Mouse (Mus musculus): ENCODE results near the gene Wdr31. TPM values are rescaled to one million over a fixed set of nuclear protein-coding genes. Genes with fewer than 3 reads are reported as not detected.

Gene Wdr31
- total and polyA plus RNA-seq, 3 experiments = 3.0 to 5.0 (median 3.8) TPM

- Histone ChIP-seq H3K27me3 (replicated peaks) (no peaks in the 10 kb centered on the region), H3K4me2 (ENCODE audit: insufficient read depth, low read depth, poor library complexity, severe bottlenecking) (no peak overlapping the region), H3K4me3 (replicated peaks in 1 of 3; ENCODE audit: low read depth in 2 of 3, low read length in 2 of 3, poor library complexity in 1 of 3) (no peak overlapping the region), H3K27ac (ENCODE audit: insufficient read depth, low read depth) (no peak overlapping the region), H3K9ac (ENCODE audit: insufficient read depth, low read depth) (no peak overlapping the region), H3K4me1 (ENCODE audit: control insufficient read depth in 1 of 2, insufficient read depth in 2 of 2) (peaks cover 0 to 14% of the 10 kb centered on the region in 2 experiments; a peak in 2 of 4 replicates), H3K9me3 (replicated peaks; ENCODE audit: low read length) (no peaks in the 10 kb centered on the region), H3K36me3 (replicated peaks in 1 of 2; ENCODE audit: control insufficient read depth in 1 of 2, insufficient read depth in 1 of 2, low read length in 1 of 2) (peaks cover 33 to 43% of the 10 kb centered on the region in 2 experiments), H3K79me2 (replicated peaks; ENCODE audit: control insufficient read depth, extremely low read depth, insufficient read depth, poor library complexity, severe bottlenecking) (no peaks in the 10 kb centered on the region)
- dilution Hi-C loops (cut with MboI; ENCODE audit: extremely low pct_ligation_motif_present, extremely low pct_unique_long_range_greater_than_20kb, low sequenced_read_pairs) (no loop called here), in situ Hi-C loops (cut with MboI; ENCODE audit: low pct_ligation_motif_present, low pct_unique_long_range_greater_than_20kb, low sequenced_read_pairs) (loop anchor here (5.0 to 10.0 kb wide), 2 partner anchors 79 to 101 kb away; partner anchors contain the start of genes Cdc26 and Prpf4)
- 0 out of 2 replicates have a peak, but pooled peaks have one; percentile 20 for TF ChIP-seq ZMIZ1 (IDR thresholded peaks at IDR 0.05; ENCODE audit: low read depth, low read length)
- no peak for TF ChIP-seq USF2 (conservative IDR thresholded peaks at IDR 0.05; ENCODE audit: low read depth, low read length)
- TF ChIP-seq ZC3H11A (IDR thresholded peaks at IDR 0.05; ENCODE audit: low read depth, low read length) = no peak
- no peak for TF ChIP-seq ETS1 (conservative IDR thresholded peaks at IDR 0.05; ENCODE audit: low read depth, low read length)
- no peak for TF ChIP-seq NELFE (IDR thresholded peaks at IDR 0.05; ENCODE audit: low read depth, low read length)
- no peak for TF ChIP-seq CHD2 (IDR thresholded peaks at IDR 0.05; ENCODE audit: low read length)
- TF ChIP-seq MXI1 (IDR thresholded peaks at IDR 0.05; ENCODE audit: low read depth, low read length) = 0 out of 2 replicates have a peak, but pooled peaks have one; percentile 39
- no peak for TF ChIP-seq POLR2AphosphoS2 (IDR thresholded peaks at IDR 0.05; ENCODE audit: low read depth, low read length)
- TF ChIP-seq MAFK (IDR thresholded peaks at IDR 0.05; ENCODE audit: insufficient replicate concordance, low read length) = no peak
- DNase-seq (ENCODE audit: extremely low read depth) = no peak
Measured at GRCm38 (mm10) chr4:62505991-62506390, 35.3 kb upstream of the Wdr31 start.

GRCm38 (mm10) chr4:62503374-62503970 lies 32.8 kb upstream of the Wdr31 start, which contains the start of gene Hdhd3:
Gene Hdhd3 (minus strand): TSS chr4:62503467.
- TF ChIP-seq BHLHE40 (IDR thresholded peaks at IDR 0.05; ENCODE audit: low read depth, low read length) = no peak
- TF ChIP-seq HCFC1 (IDR thresholded peaks at IDR 0.05; ENCODE audit: low read depth, low read length) = no peak
- TF ChIP-seq USF2 (conservative IDR thresholded peaks at IDR 0.05; ENCODE audit: low read depth, low read length) = no peak
- TF ChIP-seq ELF1 (IDR thresholded peaks at IDR 0.05; ENCODE audit: low read depth, low read length) = no peak
- TF ChIP-seq NRF1 (IDR thresholded peaks at IDR 0.05; ENCODE audit: low read depth, low read length) = no peak
- no peak for TF ChIP-seq E2F4 (IDR thresholded peaks at IDR 0.05; ENCODE audit: insufficient replicate concordance, low read depth, low read length)
- TF ChIP-seq TCF12 (IDR thresholded peaks at IDR 0.05; ENCODE audit: low read depth, low read length) = no peak
- TF ChIP-seq GABPA (IDR thresholded peaks at IDR 0.05; ENCODE audit: insufficient replicate concordance, low read depth, low read length) = no peak
- TF ChIP-seq MAZ (IDR thresholded peaks at IDR 0.05; ENCODE audit: low read depth, low read length) = no peak
- no peak for TF ChIP-seq MEF2A (IDR thresholded peaks at IDR 0.05; ENCODE audit: borderline replicate concordance, low read depth, low read length)
- TF ChIP-seq KAT2A (IDR thresholded peaks at IDR 0.05; ENCODE audit: insufficient replicate concordance, low read length) = no peak
- TF ChIP-seq ETS1 (conservative IDR thresholded peaks at IDR 0.05; ENCODE audit: low read depth, low read length) = no peak
- TF ChIP-seq CHD2 (IDR thresholded peaks at IDR 0.05; ENCODE audit: low read length) = no peak
- no peak for TF ChIP-seq PAX5 (IDR thresholded peaks at IDR 0.05; ENCODE audit: low read length)
- no peak for TF ChIP-seq ZNF384 (IDR thresholded peaks at IDR 0.05; ENCODE audit: low read depth, low read length)
- no peak for TF ChIP-seq JUN (IDR thresholded peaks at IDR 0.05; ENCODE audit: insufficient read depth, low read depth, low read length)
- no peak for TF ChIP-seq SIN3A (IDR thresholded peaks at IDR 0.05; ENCODE audit: low read length)
- no peak for TF ChIP-seq POLR2AphosphoS2 (IDR thresholded peaks at IDR 0.05; ENCODE audit: low read depth, low read length)
- dilution Hi-C loops (cut with MboI; ENCODE audit: extremely low pct_ligation_motif_present, extremely low pct_unique_long_range_greater_than_20kb, low sequenced_read_pairs) (no loop called here), in situ Hi-C loops (cut with MboI; ENCODE audit: low pct_ligation_motif_present, low pct_unique_long_range_greater_than_20kb, low sequenced_read_pairs) (loop anchor here (10.0 kb wide), 1 partner anchor 99 kb away; the partner anchor contains the start of genes Cdc26 and Prpf4)
- no peak for DNase-seq (ENCODE audit: extremely low read depth)
- Histone ChIP-seq H3K27me3 (replicated peaks) (no peaks in the 10 kb centered on the region), H3K4me1 (ENCODE audit: control insufficient read depth in 1 of 2, insufficient read depth in 2 of 2) (peaks cover 0 to 16% of the 10 kb centered on the region in 2 experiments; a peak in 2 of 4 replicates), H3K4me2 (ENCODE audit: insufficient read depth, low read depth, poor library complexity, severe bottlenecking) (peak within 1 kb of the TSS; percentile 75), H3K79me2 (replicated peaks; ENCODE audit: control insufficient read depth, extremely low read depth, insufficient read depth, poor library complexity, severe bottlenecking) (no peaks in the 10 kb centered on the region), H3K9me3 (replicated peaks; ENCODE audit: low read length) (no peaks in the 10 kb centered on the region), H3K9ac (ENCODE audit: insufficient read depth, low read depth) (peak within 1 kb of the TSS; percentile 88), H3K27ac (ENCODE audit: insufficient read depth, low read depth) (no peak within 1 kb of the TSS), H3K4me3 (replicated peaks in 1 of 3; ENCODE audit: low read depth in 2 of 3, low read length in 2 of 3, poor library complexity in 1 of 3) (peak within 1 kb of the TSS; percentile 66 to 85 (median 73)), H3K36me3 (replicated peaks in 1 of 2; ENCODE audit: control insufficient read depth in 1 of 2, insufficient read depth in 1 of 2, low read length in 1 of 2) (peaks cover 12 to 34% of the 10 kb centered on the region in 2 experiments)
